In genomic region chr7:100190778-100191177, GRCm38 (mm10) we compare ENCODE assay signal across 8 mouse cellular contexts. TPM values are rescaled to one million over a fixed set of nuclear protein-coding genes. Genes with fewer than 3 reads are reported as not detected.
DNase-seq lines count a peak whose midpoint lies in the region; ATAC-seq and TF ChIP-seq lines count a peak whose summit lies in the region.

No protein-coding gene starts in this region.

- TF ChIP-seq POLR2A in heart, adult 2 months (IDR thresholded peaks at IDR 0.05; ENCODE audit: insufficient read depth, low read depth, low read length), result no peak

- peak; percentile 89 for TF ChIP-seq CTCF in heart, adult 2 months (IDR thresholded peaks at IDR 0.05)
- peak; percentile 61 for TF ChIP-seq CTCF in G1E (IDR thresholded peaks at IDR 0.05; ENCODE audit: low read depth, low read length)

- no peak for ATAC-seq in G1E (ENCODE audit: extremely low read depth, insufficient number of reproducible peaks, low FRiP score, poor library complexity, severe bottlenecking)

- H3K27ac ChIP-seq in heart, adult 2 months, result no peak overlapping the region

- DNase-seq in heart, adult 2 months, result peak; percentile 27 to 57
- no peak for DNase-seq in heart, postnatal 25 days (ENCODE audit: low spot score)
- DNase-seq in G1E (ENCODE audit: low spot score), result no peak
- DNase-seq in cerebellum, adult 8-10 months, result peak; percentile 62
- peak; percentile 49 to 62 for DNase-seq in frontal cortex, postnatal 36 days (ENCODE audit: low spot score in 2 of 2)
- peak; percentile 34 to 78 for DNase-seq in layer of hippocampus, adult 18-20 months (ENCODE audit: low spot score in 2 of 2)
- peak; percentile 54 for DNase-seq in lung, postnatal 25 days (ENCODE audit: low spot score)
- DNase-seq in right cerebral cortex, postnatal 4 days, result peak; percentile 84

- H3K4me3 ChIP-seq in heart, adult 2 months, result no peak overlapping the region
- no peak overlapping the region for H3K4me3 ChIP-seq in G1E (ENCODE audit: low read depth, low read length)

- no peak overlapping the region for H3K9ac ChIP-seq in heart, adult 2 months (ENCODE audit: low read depth, low read length)

- WGBS in heart, adult 2 months, result 6% methylated on average over 4 of the region's 4 CpGs

- TF ChIP-seq EP300 in heart, adult 2 months (IDR thresholded peaks at IDR 0.05; ENCODE audit: insufficient read depth, low read depth, low read length), result no peak

- H3K36me3 ChIP-seq in heart, adult 2 months (ENCODE audit: control insufficient read depth, insufficient read depth, low read length), result no peaks in the 10 kb centered on the region
- H3K36me3 ChIP-seq in G1E (replicated peaks), result peaks cover 12% of the 10 kb centered on the region

- no peaks in the 10 kb centered on the region for H3K79me2 ChIP-seq in heart, adult 2 months (replicated peaks; ENCODE audit: control insufficient read depth, insufficient read depth, low read length)

- no peaks in the 10 kb centered on the region for H3K27me3 ChIP-seq in heart, adult 2 months (ENCODE audit: control insufficient read depth, insufficient read depth, low read length)
- H3K27me3 ChIP-seq in G1E (ENCODE audit: insufficient read depth, low read length), result peaks cover 6% of the 10 kb centered on the region; the same call in 1 of the 2 replicates

- no peaks in the 10 kb centered on the region for H3K9me3 ChIP-seq in G1E (replicated peaks)

- H3K4me1 ChIP-seq in heart, adult 2 months (ENCODE audit: control insufficient read depth, insufficient read depth, low read length), result no peaks in the 10 kb centered on the region
- peaks cover 4% of the 10 kb centered on the region; the same call in 1 of the 2 replicates for H3K4me1 ChIP-seq in G1E (ENCODE audit: insufficient read depth, low read depth, low read length)

- intact Hi-C loops in heart, adult 2 months (cut with DNase I), result loop anchor here (1.0 kb wide), 1 partner anchor 44 kb away; no protein-coding TSS in a partner anchor
- intact Hi-C loops in heart, postnatal 25 days (cut with DNase I), result loop anchor here (1.0 kb wide), 1 partner anchor 44 kb away; no protein-coding TSS in a partner anchor

RNA-seq across cellular contexts. Expression of gene Kcne3, which starts 14.5 kb away (rescaled TPM):
- under 1 TPM; 0.59 to 0.94 TPM for total RNA-seq in heart, adult 2 months (2021)
- polyA plus RNA-seq in heart, adult 2 months (2012; rRNA removed), result 2.0 and 2.2 TPM in 2 replicates
- total RNA-seq in heart, postnatal 25 days (2021), result 1 to 10 TPM; 1.0 to 1.1 TPM
- 21.8 and 27.6 TPM in 2 replicates for total RNA-seq in G1E (2014; fragmentation: Nextera tagmentation)
- 71.8 and 73.8 TPM in 2 replicates for total RNA-seq in G1E (2017)
- polyA plus RNA-seq in G1E (2012), result 1.5 and 1.6 TPM in 2 replicates
- total RNA-seq in layer of hippocampus, adult 18-20 months (2021), result under 1 TPM; 0.43 to 0.79 TPM

RNA-seq across cellular contexts. Expression of gene Lipt2, which starts 31.7 kb away (rescaled TPM):
- total RNA-seq in heart, adult 2 months (2021), result 1 to 10 TPM; 5.7 to 6.0 TPM
- 6.6 and 10.0 TPM in 2 replicates for polyA plus RNA-seq in heart, adult 2 months (2012; rRNA removed)
- total RNA-seq in heart, postnatal 25 days (2021), result 1 to 10 TPM; 4.6 to 5.3 TPM
- total RNA-seq in G1E (2014; fragmentation: Nextera tagmentation) (8.7 and 11.7 TPM in 2 replicates), G1E (2017) (9.1 and 10.9 TPM in 2 replicates)
- 5.5 and 6.2 TPM in 2 replicates for polyA plus RNA-seq in G1E (2012)
- 1 to 10 TPM; 4.0 to 4.1 TPM for total RNA-seq in layer of hippocampus, adult 18-20 months (2021)

RNA-seq across cellular contexts. Expression of gene Pgm2l1, which starts 36.4 kb away (rescaled TPM):
- total RNA-seq in heart, adult 2 months (2021), result 1 to 10 TPM; 7.0 TPM
- 1.5 and 2.2 TPM in 2 replicates for polyA plus RNA-seq in heart, adult 2 months (2012; rRNA removed)
- 1 to 10 TPM; 5.6 to 7.7 TPM for total RNA-seq in heart, postnatal 25 days (2021)
- 20.8 and 22.5 TPM in 2 replicates for total RNA-seq in G1E (2014; fragmentation: Nextera tagmentation)
- 21.0 and 22.6 TPM in 2 replicates for total RNA-seq in G1E (2017)
- 21.3 and 21.6 TPM in 2 replicates for polyA plus RNA-seq in G1E (2012)
- total RNA-seq in layer of hippocampus, adult 18-20 months (2021), result 100 to 1,000 TPM; 250 to 264 TPM

Comparison
In these comparisons a context has a peak if more than half of its experiments do, and no peak if none do; other contexts are left out.
1. DNase-seq: peak in heart, adult 2 months (2 of 2), cerebellum, adult 8-10 months (single experiment), frontal cortex, postnatal 36 days (2 of 2), layer of hippocampus, adult 18-20 months (2 of 2), lung, postnatal 25 days (single experiment) and right cerebral cortex, postnatal 4 days (single experiment); none in heart, postnatal 25 days (single experiment) and G1E (single experiment).
2. RNA of gene Kcne3, which starts 14.5 kb away (total RNA-seq): 21.8 to 73.8 TPM in G1E; 1.0 to 1.1 TPM in heart, postnatal 25 days, 0.59 to 0.94 TPM in heart, adult 2 months and 0.43 to 0.79 TPM in layer of hippocampus, adult 18-20 months; every median in the first group is over 10 times any median in the second.
3. RNA of gene Pgm2l1, which starts 36.4 kb away (total RNA-seq): 250 to 264 TPM in layer of hippocampus, adult 18-20 months; 20.8 to 22.6 TPM in G1E, 5.6 to 7.7 TPM in heart, postnatal 25 days and 7.0 TPM in heart, adult 2 months; every median in the first group is over 10 times any median in the second.